Mouse (Mus musculus) layer of hippocampus, adult 9-11 months (tissue): ENCODE data around the gene Zfp964.
"Not testable (repeated sequence)": the region's sequence is repeated elsewhere in the genome, so short reads cannot be mapped to it uniquely, and the experiment has no call there.

Source experiments
- DNase-seq: peaks from one replicate; pipeline ENCODE4 v3.0.0; 2022

Gene Zfp964

DNA sequence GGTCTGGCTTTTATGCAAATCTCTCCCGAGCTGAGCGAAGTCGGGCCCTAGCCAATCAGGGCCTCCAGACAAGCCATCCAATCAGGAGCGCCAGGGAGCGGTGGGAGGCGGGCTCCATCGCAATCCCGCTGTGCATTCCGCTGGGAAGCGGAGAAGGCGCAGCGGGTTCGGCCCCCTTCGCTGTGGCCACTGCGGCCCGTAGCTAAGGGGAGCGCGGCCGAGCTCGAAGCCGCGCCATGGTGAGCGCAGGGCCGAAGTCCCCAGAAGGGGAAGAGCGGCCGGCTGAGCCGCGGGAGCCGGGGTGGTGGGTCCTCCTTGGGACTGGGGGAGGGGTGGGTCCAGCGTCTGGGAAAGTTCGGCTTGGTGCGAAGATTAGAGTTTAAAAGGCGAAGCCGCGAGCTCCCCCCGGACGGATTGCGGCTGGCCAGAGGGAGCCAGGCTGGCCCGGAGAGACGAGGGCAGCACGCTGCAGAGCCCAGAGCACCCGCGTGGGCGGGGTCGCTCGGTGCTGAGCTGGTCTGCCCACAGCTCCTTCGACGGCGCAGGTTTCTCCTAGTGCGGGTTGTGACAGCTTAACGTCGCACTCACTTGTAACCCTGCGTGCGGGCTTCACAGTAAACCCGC, at the start of gene Zfp964:
Gene Zfp964, plus strand, starts transcription at position 122 of the 624 bp plus-strand sequence.
- peak; percentile 93 for DNase-seq

DNA sequence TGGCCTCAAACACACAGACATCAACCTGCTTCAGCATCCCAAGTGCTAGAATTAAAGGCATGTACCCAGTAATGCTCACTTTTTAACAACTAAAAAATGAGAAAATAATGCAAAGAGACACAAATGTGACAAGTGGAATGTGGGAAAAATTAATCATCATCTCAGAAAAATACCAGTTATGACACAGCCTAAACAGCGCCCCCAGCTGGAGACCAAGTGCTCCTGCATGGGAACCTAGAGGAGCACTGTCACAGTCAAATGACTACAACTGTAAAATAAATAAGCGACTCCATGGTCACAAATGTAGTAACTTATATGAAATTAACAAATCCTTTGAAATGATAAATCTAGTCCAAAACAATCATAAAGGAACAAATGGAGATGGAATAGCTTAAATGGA, 39.6 kb upstream of the Zfp964 start:
- DNase-seq: no peak

DNA sequence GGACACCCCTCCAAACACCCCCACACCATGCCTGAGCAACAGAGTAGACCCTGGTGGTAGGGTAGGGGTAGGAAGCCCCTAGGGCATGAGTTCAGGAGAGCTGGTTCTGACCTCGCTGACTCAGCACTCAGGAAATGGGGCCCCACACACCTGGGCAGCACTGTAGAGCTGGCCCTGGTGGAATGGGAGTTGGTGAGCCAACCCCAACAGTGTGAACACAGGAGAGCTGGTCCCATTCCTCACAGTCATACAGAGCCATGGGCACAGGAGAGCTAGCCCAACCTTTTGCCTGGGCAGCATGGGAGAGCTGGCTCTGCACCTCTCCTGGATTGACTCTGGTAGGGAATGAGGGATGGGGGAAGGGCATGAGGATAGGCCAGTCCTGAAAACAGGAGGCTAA, 36.2 kb upstream of the Zfp964 start:
- no peak for DNase-seq

DNA sequence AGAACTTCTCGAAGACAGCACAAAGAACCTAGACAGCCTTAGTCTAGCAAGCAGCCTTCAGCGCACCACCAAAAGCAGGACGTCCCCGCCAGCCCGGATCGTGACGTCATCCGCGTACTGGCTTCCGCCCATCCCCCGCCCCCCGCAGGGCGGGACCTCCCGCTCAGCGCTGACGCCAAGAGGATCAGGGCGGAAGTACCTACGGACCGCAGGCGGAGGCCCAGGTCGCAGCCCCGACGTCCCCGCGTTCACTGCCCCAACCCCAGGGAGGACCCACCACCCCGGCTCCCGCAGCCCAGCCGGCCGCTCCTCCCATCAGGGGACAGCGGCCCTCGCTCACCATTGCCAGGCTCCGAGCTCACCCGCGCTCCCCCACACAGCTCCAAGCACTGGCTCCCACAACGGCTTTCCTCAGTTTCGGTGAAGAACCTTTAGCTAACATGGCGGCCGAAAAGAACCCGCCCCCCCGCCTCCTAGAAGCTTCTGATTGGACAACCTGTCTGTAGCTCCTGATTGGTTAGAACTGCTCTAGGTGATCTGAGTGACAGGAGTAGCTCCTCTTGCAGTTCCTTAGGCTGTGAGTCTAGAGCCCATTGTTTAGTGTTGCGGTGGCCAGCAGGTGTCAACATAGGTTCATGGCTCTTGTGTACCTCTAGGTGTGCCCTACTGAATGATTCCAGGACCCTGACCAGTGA, 29.0 kb upstream of the Zfp964 start, which contains the start of gene Zfp868:
Gene Zfp868, minus strand, starts transcription at position 454 of the 695 bp plus-strand sequence.
- DNase-seq: peak; percentile 95

DNA sequence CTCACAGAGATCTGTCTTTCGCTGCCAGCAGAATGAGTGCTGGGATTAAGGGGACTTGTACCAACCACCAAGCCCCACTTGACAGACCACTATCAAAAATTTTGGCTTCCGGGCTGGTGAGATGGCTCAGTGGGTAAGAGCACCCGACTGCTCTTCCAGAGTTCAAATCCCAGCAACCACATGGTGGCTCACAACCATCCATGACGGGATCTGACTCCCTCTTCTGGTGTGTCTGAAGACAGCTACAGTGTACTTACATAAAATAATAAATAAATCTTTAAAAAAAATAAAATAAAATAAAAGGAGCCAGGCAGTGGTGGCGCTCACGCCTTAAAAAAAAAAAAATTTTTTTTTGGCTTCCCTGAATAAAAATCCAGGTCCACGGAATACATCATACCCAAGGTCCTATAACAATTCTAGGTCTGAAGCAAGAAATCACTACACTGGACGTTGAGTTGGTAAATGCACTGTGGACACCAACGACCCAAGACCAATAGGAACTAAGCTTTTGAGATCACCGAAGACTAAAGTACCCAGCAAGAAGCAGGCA, 396 bp upstream of the Zfp964 start:
- DNase-seq: no peak

DNA sequence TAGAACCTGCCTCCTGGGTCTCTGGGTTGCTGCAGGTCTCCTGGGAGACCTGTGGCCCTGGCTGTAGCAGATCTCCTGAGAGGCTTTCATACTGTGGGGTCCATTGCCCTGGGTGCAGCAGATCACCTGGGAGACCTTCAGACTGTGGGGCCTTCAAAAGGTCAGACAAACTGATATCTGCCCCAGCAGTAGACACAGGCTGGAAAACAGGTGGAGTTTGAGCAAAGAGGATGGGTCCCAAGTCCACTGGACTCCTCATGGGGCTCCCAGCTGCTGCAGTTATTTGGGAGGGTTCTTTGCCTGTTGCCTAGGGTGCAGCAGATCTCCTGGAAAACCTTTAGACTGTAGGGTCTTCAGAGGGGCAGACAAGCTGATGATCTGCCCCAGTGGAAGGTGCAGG, 7.0 kb downstream of the Zfp964 start:
- no peak for DNase-seq

DNA sequence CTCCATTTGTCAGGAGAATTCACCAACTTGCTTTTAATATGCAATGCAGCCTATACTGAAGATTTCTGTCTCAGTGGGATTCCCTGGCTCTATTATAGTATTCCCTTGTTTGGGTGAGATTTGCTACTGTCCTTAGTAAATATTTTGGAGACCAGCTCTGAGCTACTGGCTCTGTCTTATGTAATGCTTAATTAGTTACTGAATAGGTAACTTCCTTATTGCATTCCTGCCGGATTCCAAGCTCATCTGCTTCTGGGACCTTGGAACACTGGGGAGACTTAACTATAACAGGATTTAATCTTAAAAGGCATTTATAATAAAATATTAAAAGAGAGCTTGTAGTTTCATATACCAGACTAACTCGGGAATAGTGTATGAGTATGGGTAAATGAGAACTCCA, 10.8 kb downstream of the Zfp964 start:
- not testable (repeated sequence) for DNase-seq

DNA sequence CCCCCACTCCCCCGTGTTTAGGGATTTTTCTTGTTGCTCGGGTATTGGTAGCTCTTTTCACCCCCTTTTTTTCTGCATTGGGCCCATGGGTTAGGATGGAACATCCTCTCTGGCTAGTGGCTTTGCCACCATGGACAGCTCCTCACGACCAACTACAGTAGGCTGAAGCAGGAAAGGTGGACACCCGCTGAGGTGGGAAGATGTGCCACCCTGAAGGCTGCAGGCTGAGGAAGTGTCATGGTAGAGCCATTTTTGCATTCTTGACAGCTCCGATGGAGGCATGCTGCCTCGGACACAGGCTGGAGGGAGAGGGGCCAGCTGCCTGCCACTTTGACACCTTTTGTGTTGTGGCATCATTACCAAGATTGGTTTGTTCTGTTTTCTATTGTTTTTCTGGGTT, 47.5 kb downstream of the Zfp964 start:
- no peak for DNase-seq

DNA sequence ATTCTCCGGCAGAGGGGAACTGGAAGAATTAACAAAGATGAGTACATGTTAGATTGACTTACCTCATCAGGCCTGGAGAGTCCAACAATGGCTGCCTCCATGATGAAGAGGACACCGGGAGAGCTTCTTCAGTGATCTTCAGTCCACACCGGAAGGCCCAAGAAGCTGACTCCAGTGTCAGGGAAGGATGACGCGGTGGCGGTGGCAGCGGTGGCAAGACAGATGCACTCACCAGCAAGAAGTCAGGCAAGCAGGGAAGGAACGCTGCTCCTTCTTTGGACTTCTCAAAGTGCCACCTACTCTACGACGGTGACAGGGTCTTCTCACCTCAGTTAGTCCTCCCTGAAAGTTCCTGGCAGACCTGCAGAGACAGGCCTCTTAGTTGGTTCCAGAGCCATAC, 56.3 kb downstream of the Zfp964 start, which contains the start of gene Zfp869:
Gene Zfp869, minus strand, starts transcription at position 101 of the 400 bp plus-strand sequence.
- DNase-seq: not testable (repeated sequence)

DNA sequence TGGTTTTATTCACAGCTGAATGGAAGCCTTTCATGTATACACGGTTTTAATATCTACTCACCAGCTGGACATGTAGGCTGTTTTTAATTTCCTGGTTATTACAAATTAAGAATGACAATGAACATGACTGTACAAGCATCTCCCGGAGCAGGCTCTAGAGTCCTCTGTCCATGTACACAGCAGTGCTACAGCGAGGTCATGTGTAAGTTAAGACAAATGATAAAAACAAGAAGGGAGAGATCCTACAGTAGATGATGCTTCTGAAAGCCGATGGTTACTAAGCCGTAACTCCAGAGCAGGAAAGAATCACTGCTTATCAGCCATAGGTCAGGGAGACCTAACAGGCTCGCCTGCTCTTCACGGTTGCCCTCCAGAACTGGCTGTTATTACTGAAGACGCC, 59.2 kb downstream of the Zfp964 start:
- no peak for DNase-seq

DNA sequence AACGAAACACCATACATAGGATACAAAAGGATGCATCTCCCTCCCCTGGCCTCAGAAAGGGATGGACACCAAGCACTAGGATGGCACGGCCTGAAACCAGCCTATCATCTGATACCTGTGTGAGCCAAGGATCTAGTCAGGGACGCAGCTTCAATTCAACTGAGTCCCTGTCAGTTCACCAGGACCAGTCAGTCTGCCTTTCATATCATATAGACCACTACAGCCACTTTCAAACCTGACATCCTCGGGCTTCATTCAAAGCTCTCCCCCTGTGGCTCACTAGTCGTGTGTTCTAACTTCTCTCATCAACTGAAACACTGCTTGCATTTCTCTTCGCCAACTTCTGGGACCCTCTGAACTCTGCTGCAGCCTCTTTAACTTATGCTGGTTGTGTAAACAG, 61.1 kb downstream of the Zfp964 start:
- DNase-seq: no peak
